Mouse (Mus musculus): ENCODE measurements around the gene Arap1. TPM values are rescaled to one million over a fixed set of nuclear protein-coding genes. Genes with fewer than 3 reads are reported as not detected.
A peak's percentile ranks its signal among the peaks of the same experiment; 100 is the strongest.

Arap1 gene
- total and polyA plus RNA-seq, 3 experiments: 21.2 to 46.1 (median 38.5) TPM

DNA sequence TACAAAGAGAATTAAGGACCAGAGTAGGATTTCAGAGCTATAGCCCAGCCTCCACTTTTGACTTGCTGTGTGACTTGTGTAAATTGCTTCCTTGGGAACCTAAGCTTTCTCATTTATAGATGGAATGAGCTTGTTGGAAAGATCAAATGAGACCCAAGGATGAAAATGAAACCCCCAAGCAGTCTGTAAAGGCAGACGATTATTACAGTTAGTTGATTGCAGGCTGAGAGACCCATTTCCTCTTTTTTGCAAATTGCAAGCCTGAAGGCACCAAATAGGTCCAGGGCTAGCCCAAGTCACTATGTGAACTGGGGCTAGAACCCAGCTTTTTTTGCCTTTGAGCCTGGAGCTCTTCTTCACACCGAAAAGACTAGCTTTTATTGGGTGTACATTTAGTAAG lies 36.8 kb upstream of the Arap1 start:
- Histone ChIP-seq H3K9ac (ENCODE audit: insufficient read depth, low read depth) (peak overlapping the region; percentile 28; the same call in 1 of the 2 replicates), H3K9me3 (replicated peaks; ENCODE audit: low read length) (no peaks in the 10 kb centered on the region), H3K36me3 (replicated peaks in 1 of 2; ENCODE audit: control insufficient read depth in 1 of 2, insufficient read depth in 1 of 2, low read length in 1 of 2) (no peaks in the 10 kb centered on the region), H3K79me2 (replicated peaks; ENCODE audit: control insufficient read depth, extremely low read depth, insufficient read depth, poor library complexity, severe bottlenecking) (no peaks in the 10 kb centered on the region), H3K4me3 (replicated peaks in 1 of 3; ENCODE audit: low read depth in 2 of 3, low read length in 2 of 3, poor library complexity in 1 of 3) (peak overlapping the region in 1 of 3 experiments; percentile 59), H3K4me2 (ENCODE audit: insufficient read depth, low read depth, poor library complexity, severe bottlenecking) (peak overlapping the region; percentile 64), H3K27ac (ENCODE audit: insufficient read depth, low read depth) (no peak overlapping the region), H3K4me1 (ENCODE audit: control insufficient read depth in 1 of 2, insufficient read depth in 2 of 2) (peaks cover 2 to 19% of the 10 kb centered on the region in 2 experiments; a peak in 3 of 4 replicates), H3K27me3 (replicated peaks) (peaks cover 5% of the 10 kb centered on the region)
- dilution Hi-C loops (cut with MboI; ENCODE audit: extremely low pct_ligation_motif_present, extremely low pct_unique_long_range_greater_than_20kb, low sequenced_read_pairs): no loop called here
- DNase-seq (ENCODE audit: extremely low read depth): no peak
- TF ChIP-seq ZNF384 (IDR thresholded peaks at IDR 0.05; ENCODE audit: low read depth, low read length) (no peak), EP300 (IDR thresholded peaks at IDR 0.05; ENCODE audit: low read length) (no peak), UBTF (IDR thresholded peaks at IDR 0.05; ENCODE audit: low read depth, low read length) (no peak), MEF2A (IDR thresholded peaks at IDR 0.05; ENCODE audit: borderline replicate concordance, low read depth, low read length) (no peak), MAX (IDR thresholded peaks at IDR 0.05; ENCODE audit: low read length) (no peak), GABPA (IDR thresholded peaks at IDR 0.05; ENCODE audit: insufficient replicate concordance, low read depth, low read length) (no peak), ZKSCAN1 (IDR thresholded peaks at IDR 0.05; ENCODE audit: borderline replicate concordance, low read depth, low read length) (no peak), MXI1 (IDR thresholded peaks at IDR 0.05; ENCODE audit: low read depth, low read length) (no peak), CTCF (conservative IDR thresholded peaks at IDR 0.05 in 1 of 2, IDR thresholded peaks at IDR 0.05 in 1 of 2; ENCODE audit: low read depth in 2 of 2, low read length in 2 of 2) (no peak), NELFE (IDR thresholded peaks at IDR 0.05; ENCODE audit: low read depth, low read length) (no peak), NRF1 (IDR thresholded peaks at IDR 0.05; ENCODE audit: low read depth, low read length) (no peak), ELF1 (IDR thresholded peaks at IDR 0.05; ENCODE audit: low read depth, low read length) (no peak), USF2 (conservative IDR thresholded peaks at IDR 0.05; ENCODE audit: low read depth, low read length) (no peak), POLR2AphosphoS2 (IDR thresholded peaks at IDR 0.05; ENCODE audit: low read depth, low read length) (no peak), CHD1 (IDR thresholded peaks at IDR 0.05; ENCODE audit: low read depth, low read length) (no peak), CHD2 (IDR thresholded peaks at IDR 0.05; ENCODE audit: low read length) (no peak), USF1 (IDR thresholded peaks at IDR 0.05; ENCODE audit: low read depth, low read length) (no peak), ZMIZ1 (IDR thresholded peaks at IDR 0.05; ENCODE audit: low read depth, low read length) (no peak)
- in situ Hi-C loops (cut with MboI; ENCODE audit: low pct_ligation_motif_present, low pct_unique_long_range_greater_than_20kb, low sequenced_read_pairs): no loop called here

DNA sequence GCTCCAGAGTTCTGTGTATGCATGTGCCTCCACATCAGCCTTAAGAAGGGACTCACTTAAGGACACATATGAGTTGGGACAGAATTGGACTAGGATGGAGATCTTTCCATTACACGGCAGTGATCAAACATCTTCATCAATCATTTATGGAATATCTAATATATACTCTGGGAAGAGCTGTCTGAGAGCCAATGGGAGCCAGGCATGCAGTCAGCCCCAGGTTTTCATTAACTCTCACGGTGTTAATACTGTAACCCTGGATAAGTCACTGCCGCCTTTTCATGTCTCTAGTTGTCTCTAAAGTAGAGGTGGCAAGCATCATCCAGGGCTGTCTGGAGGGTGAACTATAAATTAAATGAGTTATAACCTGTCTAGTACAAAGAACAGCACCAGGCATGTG lies 34.8 kb upstream of the Arap1 start:
- no peak overlapping the region for H3K9ac ChIP-seq (ENCODE audit: insufficient read depth, low read depth)
- H3K4me2 ChIP-seq (ENCODE audit: insufficient read depth, low read depth, poor library complexity, severe bottlenecking): no peak overlapping the region

More for the DNA sequence above, 34.8 kb upstream of the Arap1 start:
- H3K36me3 ChIP-seq (replicated peaks in 1 of 2; ENCODE audit: control insufficient read depth in 1 of 2, insufficient read depth in 1 of 2, low read length in 1 of 2): no peaks in the 10 kb centered on the region
- in situ Hi-C loops (cut with MboI; ENCODE audit: low pct_ligation_motif_present, low pct_unique_long_range_greater_than_20kb, low sequenced_read_pairs) (no loop called here), dilution Hi-C loops (cut with MboI; ENCODE audit: extremely low pct_ligation_motif_present, extremely low pct_unique_long_range_greater_than_20kb, low sequenced_read_pairs) (no loop called here)
- DNase-seq (ENCODE audit: extremely low read depth): no peak
- peaks cover 6% of the 10 kb centered on the region for H3K27me3 ChIP-seq (replicated peaks)
- no peaks in the 10 kb centered on the region for H3K79me2 ChIP-seq (replicated peaks; ENCODE audit: control insufficient read depth, extremely low read depth, insufficient read depth, poor library complexity, severe bottlenecking)
- H3K9me3 ChIP-seq (replicated peaks; ENCODE audit: low read length): no peaks in the 10 kb centered on the region
- no peak overlapping the region for H3K4me3 ChIP-seq (replicated peaks in 1 of 3; ENCODE audit: low read depth in 2 of 3, low read length in 2 of 3, poor library complexity in 1 of 3)
- no peak overlapping the region for H3K27ac ChIP-seq (ENCODE audit: insufficient read depth, low read depth)
- peaks cover 8 to 28% of the 10 kb centered on the region in 2 experiments for H3K4me1 ChIP-seq (ENCODE audit: control insufficient read depth in 1 of 2, insufficient read depth in 2 of 2)
- TF ChIP-seq IRF4 (IDR thresholded peaks at IDR 0.05; ENCODE audit: low read depth, low read length) (no peak), ZKSCAN1 (IDR thresholded peaks at IDR 0.05; ENCODE audit: borderline replicate concordance, low read depth, low read length) (no peak), POLR2AphosphoS2 (IDR thresholded peaks at IDR 0.05; ENCODE audit: low read depth, low read length) (no peak), E2F4 (IDR thresholded peaks at IDR 0.05; ENCODE audit: insufficient replicate concordance, low read depth, low read length) (no peak), MAZ (IDR thresholded peaks at IDR 0.05; ENCODE audit: low read depth, low read length) (no peak), EP300 (IDR thresholded peaks at IDR 0.05; ENCODE audit: low read length) (no peak), JUND (conservative IDR thresholded peaks at IDR 0.05; ENCODE audit: low read depth, low read length) (no peak), USF2 (conservative IDR thresholded peaks at IDR 0.05; ENCODE audit: low read depth, low read length) (no peak), ETS1 (conservative IDR thresholded peaks at IDR 0.05; ENCODE audit: low read depth, low read length) (no peak), MYC (IDR thresholded peaks at IDR 0.05; ENCODE audit: low read depth, low read length) (no peak), RAD21 (IDR thresholded peaks at IDR 0.05; ENCODE audit: low read depth, low read length) (no peak), CTCF (conservative IDR thresholded peaks at IDR 0.05 in 1 of 2, IDR thresholded peaks at IDR 0.05 in 1 of 2; ENCODE audit: low read depth in 2 of 2, low read length in 2 of 2) (no peak), ZC3H11A (IDR thresholded peaks at IDR 0.05; ENCODE audit: low read depth, low read length) (no peak)

Data from CH12.LX (cell line).